Mouse (Mus musculus): ENCODE data around the gene Pacs2. TPM values are rescaled to one million over a fixed set of nuclear protein-coding genes. Genes with fewer than 3 reads are reported as not detected.

Gene Pacs2
- polyA plus RNA-seq, 1 experiment from 2014 or later = 29.2 TPM

DNA sequence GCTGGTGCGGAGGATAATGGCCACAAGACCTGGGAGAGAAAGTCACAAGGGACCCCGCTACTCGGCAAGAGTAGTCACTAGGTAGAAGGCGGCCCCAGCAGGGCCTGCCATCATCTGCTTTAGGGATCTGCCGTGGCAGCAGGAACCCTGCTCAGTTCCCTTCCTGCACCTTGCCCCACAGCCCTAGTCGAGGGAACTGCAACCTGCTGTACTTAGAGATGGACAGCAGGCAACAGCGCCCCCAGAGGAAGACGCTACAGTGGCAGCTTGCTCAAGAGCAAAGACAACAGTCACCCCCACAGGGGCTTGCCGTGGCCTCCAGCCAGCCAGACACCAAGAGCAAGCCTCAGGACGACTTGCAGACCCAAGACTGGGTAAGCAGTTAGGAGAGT, 60.8 kb downstream of the Pacs2 start:
- Histone ChIP-seq H3K27me3 (no peaks in the 10 kb centered on the region), H3K36me3 (peaks cover 21% of the 10 kb centered on the region), H3K27ac (peak overlapping the region; percentile 94), H3K4me3 (peak overlapping the region; percentile 41), H3K4me2 (replicated peaks) (peak overlapping the region; percentile 87), H3K4me1 (peaks cover 21% of the 10 kb centered on the region), H3K9me3 (replicated peaks) (no peaks in the 10 kb centered on the region), H3K9ac (peak overlapping the region; percentile 70)
- ATAC-seq (ENCODE audit: low FRiP score) = peak; percentile 78
- WGBS = 5% methylated on average over 10 of the region's 10 CpGs

DNA sequence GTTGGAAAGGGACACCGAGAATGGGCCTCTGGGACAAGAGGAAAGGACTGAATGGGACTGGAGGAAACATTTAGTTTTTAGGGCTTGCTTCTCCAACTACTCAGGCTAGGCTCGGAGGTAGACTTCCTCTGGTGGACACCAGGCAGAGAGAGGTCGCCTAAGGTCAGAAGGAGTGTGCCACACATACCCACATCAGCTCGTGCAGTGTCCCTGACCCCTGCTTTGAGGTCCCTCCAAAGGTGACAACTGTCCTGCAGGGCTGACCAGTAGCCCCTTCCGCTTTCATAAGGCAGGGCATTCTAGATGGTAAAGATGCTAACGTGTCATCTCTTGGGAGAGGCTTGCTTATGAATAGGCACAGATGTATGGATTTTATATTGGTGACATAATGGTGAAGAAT, 61.2 kb downstream of the Pacs2 start:
- peak overlapping the region; percentile 23; the same call in 1 of the 2 replicates for H3K9ac ChIP-seq
- peak overlapping the region; percentile 94; the same call in 1 of the 2 replicates for H3K27ac ChIP-seq
- peaks cover 21% of the 10 kb centered on the region for H3K4me1 ChIP-seq
- H3K9me3 ChIP-seq (replicated peaks) = no peaks in the 10 kb centered on the region
- H3K4me2 ChIP-seq (replicated peaks) = peak overlapping the region; percentile 87
- H3K27me3 ChIP-seq = no peaks in the 10 kb centered on the region
- peaks cover 17% of the 10 kb centered on the region for H3K36me3 ChIP-seq
- H3K4me3 ChIP-seq = no peak overlapping the region
- 52% methylated on average over 6 of the region's 6 CpGs for WGBS
- no peak for ATAC-seq (ENCODE audit: low FRiP score)

DNA sequence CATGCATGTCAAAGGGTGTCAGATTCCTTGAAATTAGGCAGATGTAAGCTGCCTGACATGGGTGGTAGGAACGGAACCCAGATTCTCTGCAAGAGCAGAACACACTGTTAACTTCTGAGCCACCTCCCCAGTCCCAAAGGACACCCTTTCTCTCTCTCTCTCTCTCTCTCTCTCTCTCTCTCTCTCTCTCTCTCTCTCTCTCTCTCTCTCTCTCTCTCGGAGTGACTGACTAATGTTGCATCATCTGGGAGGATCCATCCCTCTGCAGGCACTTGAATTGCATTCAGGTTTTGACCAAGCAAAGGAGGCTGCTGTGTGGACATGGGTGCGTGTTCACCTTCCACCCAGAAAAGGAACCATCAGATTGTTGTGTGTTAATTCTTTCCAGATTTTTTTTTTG, 73.0 kb downstream of the Pacs2 start:
- 89% methylated on average over 2 of the region's 3 CpGs for WGBS
- H3K9ac ChIP-seq = no peak overlapping the region
- H3K4me2 ChIP-seq (replicated peaks) = no peak overlapping the region
- H3K27me3 ChIP-seq = 0 out of 2 replicates have a peak, but pooled peaks cover 2% of the 10 kb centered on the region
- no peaks in the 10 kb centered on the region for H3K4me1 ChIP-seq
- H3K36me3 ChIP-seq = no peaks in the 10 kb centered on the region
- H3K9me3 ChIP-seq (replicated peaks) = no peaks in the 10 kb centered on the region
- no peak for ATAC-seq (ENCODE audit: low FRiP score)
- H3K4me3 ChIP-seq = no peak overlapping the region
- no peak overlapping the region for H3K27ac ChIP-seq

DNA sequence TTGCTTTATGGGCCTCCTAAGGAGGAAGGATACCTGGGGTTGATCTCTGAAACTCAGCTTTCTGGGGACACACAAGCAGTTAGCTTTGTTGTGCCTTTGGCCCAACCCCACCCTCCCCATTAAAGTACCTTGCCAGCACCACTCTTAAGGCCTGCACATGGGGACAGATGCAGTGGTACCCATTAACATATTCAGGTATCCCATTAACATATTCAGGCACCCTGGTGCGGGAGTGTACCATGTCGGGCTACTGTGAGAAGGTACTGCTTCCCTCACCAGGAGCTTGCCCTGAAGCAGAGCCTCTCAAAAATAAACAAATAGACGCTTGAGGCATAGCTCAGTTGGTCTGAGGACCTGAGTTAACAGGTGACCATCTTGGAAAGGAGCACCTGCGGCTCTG, 73.7 kb downstream of the Pacs2 start:
- WGBS = 41% methylated on average over 4 of the region's 4 CpGs

DNA sequence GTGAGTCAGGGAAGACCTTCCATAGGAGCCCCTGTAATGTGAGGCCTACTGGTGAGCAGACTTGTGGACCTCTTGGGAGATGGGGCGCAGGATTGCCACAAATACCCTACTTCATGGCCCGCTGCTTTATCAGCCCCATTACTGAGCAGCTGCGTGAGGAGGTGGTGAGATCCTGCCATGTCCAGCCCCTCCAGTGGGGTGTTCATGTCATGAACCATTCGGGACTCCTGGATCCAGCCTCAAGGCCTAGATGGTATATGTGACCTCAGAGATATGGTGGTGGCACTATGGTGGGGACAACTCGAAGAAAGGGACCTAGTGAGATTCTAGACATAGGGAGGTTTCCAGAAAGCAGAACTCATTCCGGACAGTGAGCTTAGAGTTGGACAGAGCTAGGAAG, 74.8 kb downstream of the Pacs2 start:
- ATAC-seq (ENCODE audit: low FRiP score) = no peak
- Histone ChIP-seq H3K27ac (no peak overlapping the region), H3K9ac (no peak overlapping the region), H3K27me3 (0 out of 2 replicates have a peak, but pooled peaks cover 2% of the 10 kb centered on the region), H3K4me3 (no peak overlapping the region), H3K4me2 (replicated peaks) (no peak overlapping the region), H3K4me1 (no peaks in the 10 kb centered on the region), H3K9me3 (replicated peaks) (no peaks in the 10 kb centered on the region), H3K36me3 (no peaks in the 10 kb centered on the region)
- WGBS = 89% methylated on average over 6 of the region's 6 CpGs

More for the DNA sequence above, 73.7 kb downstream of the Pacs2 start:
- H3K27me3 ChIP-seq = 0 out of 2 replicates have a peak, but pooled peaks cover 2% of the 10 kb centered on the region
- no peak overlapping the region for H3K9ac ChIP-seq
- no peaks in the 10 kb centered on the region for H3K9me3 ChIP-seq (replicated peaks)
- no peak for ATAC-seq (ENCODE audit: low FRiP score)
- no peaks in the 10 kb centered on the region for H3K4me1 ChIP-seq
- H3K27ac ChIP-seq = no peak overlapping the region
- no peaks in the 10 kb centered on the region for H3K36me3 ChIP-seq
- no peak overlapping the region for H3K4me3 ChIP-seq
- H3K4me2 ChIP-seq (replicated peaks) = no peak overlapping the region

DNA sequence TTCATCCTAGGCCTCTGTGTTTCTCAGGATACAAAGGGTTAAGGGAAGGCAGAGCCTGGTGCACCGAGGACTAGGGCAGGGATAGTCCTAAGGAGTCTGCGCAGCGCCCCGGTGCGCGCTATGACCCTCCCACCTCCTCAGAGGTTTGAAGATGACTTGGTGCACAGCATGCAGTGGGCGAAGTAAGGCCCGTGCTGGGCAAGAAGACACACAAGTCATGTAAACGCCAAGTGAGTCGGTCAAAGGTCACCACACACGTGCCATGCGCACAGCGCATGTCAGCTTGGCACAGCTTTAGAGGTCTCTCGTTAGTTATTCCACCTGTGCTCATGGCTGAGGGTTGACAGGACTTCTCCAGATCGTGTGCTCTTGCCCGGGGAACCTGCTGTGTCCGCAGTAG, 75.7 kb downstream of the Pacs2 start:
- Histone ChIP-seq H3K36me3 (no peaks in the 10 kb centered on the region), H3K9me3 (replicated peaks) (no peaks in the 10 kb centered on the region)
- no peak for ATAC-seq (ENCODE audit: low FRiP score)

DNA sequence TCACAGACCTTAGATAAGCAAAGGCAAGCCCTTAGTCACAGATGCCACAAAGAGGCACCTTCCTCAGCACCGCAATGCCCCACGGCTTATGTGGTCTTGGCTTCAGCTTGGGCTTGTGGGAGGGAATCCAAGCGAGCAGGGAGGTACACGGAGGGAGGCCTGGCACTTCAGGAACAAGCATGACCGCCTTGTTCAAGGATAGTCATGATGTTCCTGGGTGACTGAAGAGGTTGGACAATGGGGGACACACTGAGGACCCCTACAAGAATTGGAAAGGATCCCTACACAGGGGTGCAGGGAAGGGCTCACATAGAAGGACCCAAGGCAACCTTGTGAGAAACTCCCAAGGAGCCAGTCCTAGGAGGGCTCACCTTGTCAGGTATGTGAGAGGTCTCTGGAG, 82.7 kb downstream of the Pacs2 start:
- peaks cover 33% of the 10 kb centered on the region for H3K4me1 ChIP-seq
- peak overlapping the region; percentile 99 for H3K9ac ChIP-seq
- peak; percentile 3; the same call in 1 of the 2 replicates for ATAC-seq (ENCODE audit: low FRiP score)
- peak overlapping the region; percentile 91 for H3K4me2 ChIP-seq (replicated peaks)
- WGBS = 86% methylated on average over 5 of the region's 5 CpGs
- no peaks in the 10 kb centered on the region for H3K27me3 ChIP-seq
- H3K36me3 ChIP-seq = no peaks in the 10 kb centered on the region
- no peaks in the 10 kb centered on the region for H3K9me3 ChIP-seq (replicated peaks)
- peak overlapping the region; percentile 98; the same call in 1 of the 2 replicates for H3K4me3 ChIP-seq
- H3K27ac ChIP-seq = no peak overlapping the region

More for the DNA sequence above, 75.7 kb downstream of the Pacs2 start:
- Histone ChIP-seq H3K4me1 (no peaks in the 10 kb centered on the region), H3K4me3 (no peak overlapping the region), H3K9ac (no peak overlapping the region), H3K4me2 (replicated peaks) (no peak overlapping the region), H3K27ac (no peak overlapping the region), H3K27me3 (0 out of 2 replicates have a peak, but pooled peaks cover 2% of the 10 kb centered on the region)
- WGBS = 82% methylated on average over 17 of the region's 17 CpGs

DNA sequence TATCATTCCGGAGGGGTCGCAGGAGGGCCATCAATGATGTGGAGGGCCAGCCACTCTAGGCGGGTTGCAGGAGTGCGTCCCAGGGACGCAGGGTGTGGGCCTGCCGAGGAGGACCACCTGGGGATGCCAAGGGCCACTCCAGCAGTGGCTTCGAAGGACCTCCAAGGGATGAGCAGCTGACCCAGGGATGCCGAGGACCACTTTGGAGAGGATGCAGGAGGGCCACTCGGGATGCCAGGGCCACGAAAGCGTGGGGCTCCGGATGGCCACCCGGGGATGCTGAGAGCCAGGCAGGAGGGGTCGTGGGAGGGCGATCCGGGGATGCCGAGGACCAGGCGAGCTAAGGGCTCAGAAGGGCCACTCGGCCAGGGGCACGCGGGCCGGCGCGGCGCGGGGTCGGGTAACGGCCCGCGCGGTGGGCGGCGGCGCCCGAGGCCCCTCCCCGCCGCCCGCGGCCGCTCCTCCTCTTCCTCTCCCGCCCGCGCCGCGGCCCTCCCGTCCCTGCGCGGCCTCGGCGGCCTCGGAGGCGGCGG, 83.5 kb downstream of the Pacs2 start, which contains the start of gene Mta1:
Gene Mta1, plus strand, starts transcription at position 530 of the 533 bp plus-strand sequence.
- peak within 1 kb of the TSS; percentile 95 for H3K4me2 ChIP-seq (replicated peaks)
- peak within 1 kb of the TSS; percentile 99 for H3K9ac ChIP-seq
- no peaks in the 10 kb centered on the region for H3K9me3 ChIP-seq (replicated peaks)
- no peaks in the 10 kb centered on the region for H3K36me3 ChIP-seq
- no peaks in the 10 kb centered on the region for H3K27me3 ChIP-seq
- peaks cover 36% of the 10 kb centered on the region for H3K4me1 ChIP-seq
- peak; percentile 65 for ATAC-seq (ENCODE audit: low FRiP score)
- H3K4me3 ChIP-seq = peak within 1 kb of the TSS; percentile 98
- H3K27ac ChIP-seq = peak within 1 kb of the TSS; percentile 81
- 1% methylated on average over 17 of the region's 53 CpGs for WGBS

DNA sequence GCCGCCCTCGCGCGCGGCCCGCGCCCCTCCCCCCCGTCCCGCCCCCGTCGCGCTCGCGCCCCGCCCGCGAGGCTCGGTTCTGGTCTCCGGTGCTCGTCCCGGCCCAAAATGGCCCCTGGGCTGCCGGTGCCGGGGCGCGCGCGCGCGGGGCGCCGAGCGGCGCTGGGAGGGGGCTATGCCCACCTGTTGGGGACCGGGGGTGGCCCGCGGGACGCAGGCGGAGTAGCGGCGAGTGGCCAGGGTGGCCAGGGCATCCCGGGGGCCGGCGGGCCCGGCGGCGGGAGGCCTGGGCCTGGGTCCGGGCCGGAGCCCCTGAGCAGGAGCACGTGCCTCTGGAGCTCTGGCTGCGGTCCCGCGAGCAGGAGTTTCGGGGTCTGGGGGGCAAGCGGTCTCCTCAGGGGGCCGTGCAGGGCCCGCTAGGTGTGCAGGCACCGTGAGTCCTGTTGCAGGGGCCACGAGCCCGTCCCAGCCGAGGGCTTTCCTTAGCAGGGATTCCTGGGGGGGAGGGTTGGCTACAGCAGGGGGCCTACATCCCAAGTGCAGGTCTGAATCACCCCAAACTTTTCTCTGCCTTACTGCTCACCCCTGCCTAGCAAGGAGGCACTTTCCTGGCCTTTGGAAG, 84.3 kb downstream of the Pacs2 start:
- Histone ChIP-seq H3K4me1 (peaks cover 43% of the 10 kb centered on the region), H3K27me3 (no peaks in the 10 kb centered on the region), H3K4me2 (replicated peaks) (peak overlapping the region; percentile 95), H3K4me3 (peak overlapping the region; percentile 98), H3K9ac (peak overlapping the region; percentile 99), H3K36me3 (no peaks in the 10 kb centered on the region), H3K27ac (peak overlapping the region; percentile 81), H3K9me3 (replicated peaks) (no peaks in the 10 kb centered on the region)
- ATAC-seq (ENCODE audit: low FRiP score) = peak; percentile 28; the same call in 1 of the 2 replicates
- WGBS = 0% methylated on average over 30 of the region's 60 CpGs

DNA sequence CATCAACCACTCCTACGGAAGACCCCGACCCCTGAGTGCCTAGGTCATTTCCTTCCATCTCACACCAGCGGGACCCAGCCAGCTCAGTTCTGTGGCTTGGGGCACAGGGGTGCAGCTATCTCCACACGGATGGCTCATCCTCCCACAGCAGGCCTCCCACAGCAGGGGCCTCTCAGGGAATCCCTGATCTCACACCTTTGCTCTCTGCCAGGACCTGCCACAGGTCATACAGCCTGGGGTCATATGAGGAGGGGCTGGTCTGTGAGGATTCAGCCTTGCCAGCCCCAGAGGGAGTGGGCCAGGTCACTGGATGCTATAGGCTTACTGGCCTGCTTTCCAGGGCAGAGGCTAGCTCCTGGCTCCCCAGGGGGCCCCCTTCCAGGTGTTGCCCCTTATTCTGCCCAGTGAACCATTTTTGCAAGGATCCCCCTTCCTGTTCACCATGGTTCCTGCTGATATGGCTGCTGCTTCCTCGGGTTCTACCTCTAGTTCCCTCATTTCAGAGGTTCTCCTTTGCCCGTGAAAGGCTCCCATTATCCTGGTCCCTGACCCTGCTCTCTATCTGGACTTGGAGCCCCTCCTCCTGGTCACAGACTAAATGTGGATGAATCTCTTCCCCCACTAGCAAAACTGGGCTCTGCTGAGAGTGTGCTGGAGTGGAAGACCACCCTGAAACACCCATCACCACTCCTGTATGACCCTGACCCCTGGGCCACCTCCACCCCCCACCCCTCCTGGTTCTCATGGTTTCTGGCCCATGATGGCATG, 85.3 kb downstream of the Pacs2 start:
- Histone ChIP-seq H3K4me1 (peaks cover 49% of the 10 kb centered on the region), H3K9ac (peak overlapping the region; percentile 99), H3K27me3 (no peaks in the 10 kb centered on the region), H3K4me3 (peak overlapping the region; percentile 98), H3K9me3 (replicated peaks) (no peaks in the 10 kb centered on the region), H3K27ac (no peak overlapping the region; the same call in none of the 2 replicates), H3K36me3 (no peaks in the 10 kb centered on the region), H3K4me2 (replicated peaks) (peak overlapping the region; percentile 95)
- 31% methylated on average over 6 of the region's 6 CpGs for WGBS
- ATAC-seq (ENCODE audit: low FRiP score) = no peak

DNA sequence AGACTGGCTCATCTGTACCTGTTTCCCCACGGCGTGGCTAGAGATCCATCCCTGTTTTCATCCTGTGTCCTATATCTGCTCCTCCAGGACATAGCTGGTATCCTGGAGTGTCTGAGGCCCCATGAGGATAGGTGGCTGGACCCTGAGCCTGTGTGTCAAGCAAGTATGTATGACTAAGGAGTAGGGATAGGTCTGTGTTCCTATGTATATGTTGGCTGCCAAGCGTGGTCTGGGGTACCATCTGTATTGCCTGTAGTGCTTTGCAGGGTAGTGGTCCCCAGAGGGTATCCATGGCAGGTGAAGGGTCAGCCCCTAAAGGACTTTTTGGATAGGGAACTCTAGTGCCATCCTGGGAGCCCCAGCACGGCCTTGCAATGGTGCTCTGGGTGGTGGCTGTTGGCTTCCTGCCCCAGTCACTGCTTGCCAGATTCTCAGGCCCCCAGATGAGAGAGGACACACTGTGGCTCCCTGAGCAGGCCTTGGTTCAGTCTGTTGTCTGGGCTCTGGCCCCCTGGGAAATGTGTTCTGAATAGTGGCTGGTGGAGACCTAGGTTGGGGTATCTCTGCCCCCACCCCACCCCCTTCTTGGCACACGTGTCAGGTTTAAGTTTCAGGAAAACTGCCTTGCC, 86.3 kb downstream of the Pacs2 start:
- WGBS = 71% methylated on average over 5 of the region's 5 CpGs
- Histone ChIP-seq H3K4me2 (replicated peaks) (0 out of 2 replicates have a peak overlapping the region, but pooled peaks have one; percentile 95), H3K9ac (peak overlapping the region; percentile 99; the same call in 1 of the 2 replicates), H3K36me3 (0 out of 2 replicates have a peak, but pooled peaks cover 4% of the 10 kb centered on the region), H3K27ac (peak overlapping the region; percentile 12; the same call in 1 of the 2 replicates), H3K27me3 (no peaks in the 10 kb centered on the region), H3K9me3 (replicated peaks) (no peaks in the 10 kb centered on the region), H3K4me3 (no peak overlapping the region), H3K4me1 (peaks cover 49% of the 10 kb centered on the region)
- ATAC-seq (ENCODE audit: low FRiP score) = no peak

All from hindbrain, embryonic 12.5 days (tissue).